Mouse (Mus musculus): ENCODE measurements around the gene Gm20517.

DNA sequence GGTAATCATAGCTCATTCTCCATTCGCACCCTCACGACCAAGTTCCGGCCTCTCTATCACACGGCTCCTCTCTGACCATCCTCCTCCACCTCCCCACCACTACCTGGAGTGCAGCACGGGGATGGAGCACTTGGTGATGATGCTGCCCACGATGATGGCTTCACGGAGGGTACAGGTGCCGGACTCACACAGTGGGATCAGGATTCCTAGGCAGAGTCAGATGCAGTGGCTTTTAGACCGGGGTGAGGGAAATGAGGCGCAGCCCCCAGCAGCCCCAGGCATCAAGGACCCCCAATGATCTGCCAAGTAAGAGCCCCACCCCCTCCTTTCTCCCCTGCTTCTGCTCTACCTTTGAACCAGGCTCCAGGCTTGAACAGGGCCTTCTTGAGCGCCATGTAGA lies 9.1 kb upstream of the Gm20517 start:
- TF ChIP-seq CTCF (IDR thresholded peaks at IDR 0.05; ENCODE audit: extremely low read depth, insufficient read depth, low read length) (no peak), POLR2A (IDR thresholded peaks at IDR 0.05; ENCODE audit: extremely low read depth, insufficient read depth, low read length) (no peak)

Measured in cortical plate, adult 2 months (tissue).